Mouse (Mus musculus): ENCODE measurements at regions not wholly inside any gene's neighbourhood (a gene's known extent, or its start where the extent isn't known, plus 50 kb on each side); places are given as distances from the start of the nearest gene placed in this dataset.
"Not testable (repeated sequence)": the region's sequence is repeated elsewhere in the genome, so short reads cannot be mapped to it uniquely, and the experiment has no call there.

GRCm38 (mm10) chr8:103686233-103686632, 415.2 kb upstream of the Cdh5 start:
- TF ChIP-seq POLR2A (IDR thresholded peaks at IDR 0.05; ENCODE audit: borderline replicate concordance, control insufficient read depth, low read depth, low read length); CTCF (IDR thresholded peaks at IDR 0.05; ENCODE audit: control insufficient read depth, insufficient read depth, low read length): not testable (repeated sequence)

Measured in bone marrow, adult 2 months (tissue).